Mouse (Mus musculus): ENCODE results near the gene Maml3.

Gene Maml3

DNA sequence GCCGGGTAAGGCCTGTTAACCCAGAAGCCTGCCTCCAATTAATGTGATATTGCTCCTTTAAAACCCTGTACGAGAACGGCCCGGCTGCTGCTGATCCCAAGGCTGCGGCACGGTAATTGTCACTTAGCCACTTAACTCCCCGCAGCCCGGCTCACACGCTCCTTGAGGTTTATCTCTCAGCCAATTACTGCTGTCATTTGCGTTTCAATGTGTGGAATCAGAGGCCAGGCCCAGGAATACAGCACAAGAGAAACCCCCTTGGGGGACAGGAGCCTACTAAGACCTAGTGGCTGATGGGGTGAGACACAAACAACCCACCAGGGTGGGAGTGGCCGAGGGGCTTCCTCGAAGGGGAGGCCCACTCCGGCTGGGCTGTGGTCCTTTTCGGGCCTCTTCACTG is 60.2 kb downstream of the Maml3 start:
- peak; percentile 88 for DNase-seq

GRCm38 (mm10) chr3:52043847-52044246 is 61.0 kb downstream of the Maml3 start:
- DNase-seq, result no peak

GRCm38 (mm10) chr3:52042680-52043079 is 62.2 kb downstream of the Maml3 start:
- no peak for DNase-seq

DNA sequence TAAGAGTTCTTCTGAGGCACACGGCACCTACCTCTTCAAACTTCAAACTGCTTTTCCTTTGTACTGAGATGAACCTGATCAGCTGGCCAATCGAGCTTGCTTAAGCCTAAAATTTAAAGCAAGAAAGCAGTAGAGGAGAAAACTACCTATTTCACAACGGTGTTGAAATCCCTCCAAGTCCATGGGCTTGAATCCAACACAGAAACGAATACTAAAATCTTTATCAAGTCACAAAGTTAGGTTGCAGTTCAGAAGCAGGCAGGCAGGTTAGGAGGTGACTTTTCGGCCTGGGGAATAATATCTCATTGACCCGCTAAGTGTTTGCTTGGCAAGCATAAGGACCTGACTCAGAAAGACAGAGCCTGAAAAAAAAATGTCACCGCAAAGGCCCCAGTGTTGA is 64.9 kb downstream of the Maml3 start:
- DNase-seq, result no peak

DNA sequence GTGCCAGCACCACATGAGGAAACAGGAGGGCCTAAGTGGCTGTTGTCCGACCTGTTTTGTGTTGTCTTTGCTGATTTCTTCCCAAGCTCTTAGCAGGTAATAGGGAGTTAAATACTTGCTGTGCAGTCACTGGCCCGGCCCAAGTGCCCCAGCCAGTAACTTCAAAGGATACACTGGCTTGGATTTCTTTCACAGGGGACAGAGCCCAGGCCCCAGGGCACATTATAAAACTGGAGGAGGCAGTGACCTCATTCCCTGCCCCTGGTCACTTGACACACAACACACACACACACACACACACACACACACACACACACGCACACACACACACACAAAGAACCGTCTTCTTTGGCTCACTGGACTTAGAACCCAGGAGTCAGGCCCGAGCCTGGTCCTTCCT is 67.6 kb downstream of the Maml3 start:
- DNase-seq, result no peak

DNA sequence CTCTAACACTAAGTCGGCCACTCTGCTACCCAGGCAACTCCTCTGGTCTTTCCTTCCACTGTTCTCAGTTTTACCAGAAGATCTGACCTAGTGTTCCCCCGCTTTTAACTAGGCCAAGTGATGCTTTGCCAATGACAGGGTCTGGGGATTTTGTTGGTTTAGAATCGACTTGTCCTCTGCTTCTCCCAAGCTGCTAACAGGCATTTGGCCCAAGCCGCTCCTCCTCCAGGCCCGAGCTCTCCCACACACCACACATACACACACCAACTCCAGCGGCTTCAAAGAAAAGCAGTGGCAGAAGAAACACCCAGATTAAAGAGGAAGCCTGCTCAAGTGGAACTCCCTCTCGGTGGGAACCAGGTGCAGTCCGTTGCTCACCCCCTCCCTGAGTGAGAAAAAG is 69.5 kb downstream of the Maml3 start:
- no peak for DNase-seq

- DNase-seq, result no peak
Observed at GRCm38 (mm10) chr3:52033857-52034588, 70.9 kb downstream of the Maml3 start.

DNA sequence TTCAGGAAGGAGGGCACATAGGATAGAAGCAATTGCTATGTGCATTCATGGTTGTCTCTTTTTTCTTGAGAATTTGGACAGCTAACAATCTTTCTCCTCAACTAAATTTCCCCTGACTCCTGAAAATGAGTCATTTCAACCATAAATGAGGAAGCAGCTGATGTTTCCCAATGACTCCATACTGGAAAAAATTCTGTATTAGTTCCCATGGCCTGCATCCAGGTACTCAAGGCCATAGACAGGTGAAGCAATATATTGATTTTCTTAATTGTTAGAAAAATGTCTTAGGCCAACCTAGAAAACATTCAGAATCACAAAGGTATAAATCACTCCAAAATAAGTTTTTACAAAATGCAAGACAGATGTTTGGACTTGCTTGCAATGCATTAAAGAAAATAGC is 73.5 kb downstream of the Maml3 start:
- DNase-seq, result no peak

GRCm38 (mm10) chr3:52030114-52030513 is 74.8 kb downstream of the Maml3 start:
- DNase-seq, result no peak

GRCm38 (mm10) chr3:52029661-52030081 is 75.2 kb downstream of the Maml3 start:
- DNase-seq, result no peak

- DNase-seq, result no peak
Observed at GRCm38 (mm10) chr3:52027972-52028371, 76.9 kb downstream of the Maml3 start.

DNA sequence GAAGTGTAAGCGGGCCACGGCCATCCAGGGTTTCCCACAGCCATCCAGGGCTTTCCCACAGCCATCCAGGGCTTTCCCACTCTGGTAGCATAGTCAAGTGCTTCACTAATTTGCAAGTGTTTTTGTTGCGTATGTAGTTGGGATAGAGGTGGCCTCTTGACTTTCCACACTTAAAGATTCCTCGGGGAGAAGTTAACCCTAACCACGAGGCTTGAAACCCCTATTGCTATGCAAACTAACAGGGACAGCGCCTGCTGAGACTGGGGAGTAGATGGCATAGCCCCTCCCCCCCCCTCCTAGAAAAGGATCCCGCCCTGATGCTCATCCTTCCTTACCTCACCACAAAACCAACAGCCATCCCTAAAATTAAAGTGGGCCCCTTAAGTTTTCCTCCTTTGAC is 82.4 kb downstream of the Maml3 start:
- no peak for DNase-seq

GRCm38 (mm10) chr3:52018103-52018439 is 86.8 kb downstream of the Maml3 start:
- DNase-seq, result no peak

DNA sequence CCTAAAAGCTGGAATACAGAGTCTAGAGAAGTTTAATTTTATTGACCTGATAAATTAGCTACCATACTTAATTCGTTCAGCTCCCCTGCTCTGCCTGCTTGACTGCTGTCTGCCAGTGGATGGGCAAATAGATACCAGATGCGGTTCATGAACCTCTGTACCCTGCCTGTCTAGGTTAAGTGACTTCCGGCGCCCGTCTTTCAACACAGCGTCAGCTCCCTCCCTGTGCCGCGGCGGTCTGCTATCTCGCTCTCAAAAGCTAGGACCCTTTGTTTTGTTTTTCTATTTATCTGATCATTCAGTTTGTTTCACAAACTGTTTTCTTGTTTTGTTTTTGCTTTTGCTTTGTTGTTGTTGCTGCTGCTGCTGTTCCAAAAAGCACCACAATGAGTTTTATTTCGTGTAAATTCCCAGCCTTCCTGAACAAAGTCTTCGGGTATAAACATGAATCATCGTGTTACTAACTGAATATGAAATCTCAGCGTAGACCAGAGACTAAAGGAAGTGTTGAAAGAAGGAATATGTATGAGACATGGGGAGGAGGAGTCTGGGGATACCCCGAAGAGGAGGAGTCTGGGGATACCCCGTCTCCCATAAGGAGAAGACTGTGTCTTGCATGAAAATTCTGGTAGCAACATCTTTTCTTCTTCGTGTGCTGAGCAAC is 87.3 kb downstream of the Maml3 start:
- no peak for DNase-seq

DNA sequence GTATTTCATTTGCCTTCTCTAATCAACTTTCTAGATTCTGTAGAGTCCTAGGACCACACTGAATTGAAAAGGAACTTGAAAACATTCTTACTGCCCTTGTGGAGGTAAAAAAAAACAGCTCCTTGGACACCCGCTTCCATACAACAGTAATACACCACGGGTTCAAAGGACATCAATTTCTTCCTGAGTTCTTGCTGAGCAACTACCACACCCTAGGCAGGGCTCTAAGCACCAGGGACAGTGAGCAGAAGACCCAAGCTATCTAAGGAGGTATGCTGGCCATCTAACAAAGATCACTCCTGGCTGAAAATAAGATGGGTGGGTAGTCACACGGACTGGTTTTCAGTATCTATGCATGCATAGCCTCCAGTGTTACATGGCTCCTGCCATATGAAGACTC is 88.7 kb downstream of the Maml3 start:
- DNase-seq, result no peak

DNA sequence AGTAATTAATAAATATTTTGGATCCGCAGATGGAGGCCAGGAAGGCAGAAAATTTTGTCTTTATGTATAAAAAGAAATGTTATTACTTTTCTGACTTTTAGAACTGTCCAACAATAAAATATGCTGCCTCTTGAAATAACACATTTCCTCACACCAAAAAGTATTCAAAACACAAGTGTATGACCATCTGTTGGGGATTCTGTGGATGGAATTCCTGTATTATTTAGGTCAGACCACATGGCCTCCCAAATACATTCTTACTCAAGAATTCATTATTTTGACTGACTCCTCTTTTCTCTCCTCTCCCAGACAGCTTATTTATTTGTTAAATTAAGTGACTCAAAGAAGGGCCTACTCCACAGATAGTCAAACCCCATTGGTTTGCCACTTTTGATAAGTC is 89.3 kb downstream of the Maml3 start:
- no peak for DNase-seq

DNA sequence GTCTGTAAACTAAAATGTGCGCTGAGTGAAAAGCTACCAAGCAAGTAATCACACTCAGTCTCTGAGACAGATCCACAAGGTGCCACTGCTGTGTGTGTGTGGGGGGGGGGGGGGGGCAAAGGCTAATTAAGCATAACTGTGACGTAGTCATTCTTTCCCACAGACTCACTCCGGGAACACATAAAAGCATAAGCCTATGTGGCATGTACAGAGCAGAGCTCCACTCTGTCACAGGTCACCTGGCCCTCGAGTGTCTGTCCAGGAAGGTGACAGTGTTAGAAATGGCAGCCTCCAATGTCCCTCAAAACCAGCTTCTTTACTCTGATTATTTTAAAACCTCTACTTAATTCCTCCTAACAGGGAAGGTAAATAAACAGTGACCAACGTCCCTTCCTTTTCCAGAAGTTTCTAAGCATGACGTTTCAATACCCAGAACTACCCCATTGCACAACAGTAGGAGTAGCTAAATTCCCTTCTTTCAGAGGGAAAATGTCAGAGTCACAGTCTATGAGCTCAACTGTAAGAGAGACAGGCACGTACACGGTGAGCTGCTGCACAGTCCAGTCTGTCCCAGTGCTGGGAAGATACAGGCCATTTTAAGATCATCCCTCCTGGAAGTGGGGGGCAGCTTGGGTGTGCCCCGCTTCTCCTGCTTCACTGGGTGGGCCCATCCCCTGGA is 93.7 kb downstream of the Maml3 start:
- DNase-seq, result no peak

GRCm38 (mm10) chr3:52009321-52009720 is 95.6 kb downstream of the Maml3 start:
- peak; percentile 88 for DNase-seq

DNA sequence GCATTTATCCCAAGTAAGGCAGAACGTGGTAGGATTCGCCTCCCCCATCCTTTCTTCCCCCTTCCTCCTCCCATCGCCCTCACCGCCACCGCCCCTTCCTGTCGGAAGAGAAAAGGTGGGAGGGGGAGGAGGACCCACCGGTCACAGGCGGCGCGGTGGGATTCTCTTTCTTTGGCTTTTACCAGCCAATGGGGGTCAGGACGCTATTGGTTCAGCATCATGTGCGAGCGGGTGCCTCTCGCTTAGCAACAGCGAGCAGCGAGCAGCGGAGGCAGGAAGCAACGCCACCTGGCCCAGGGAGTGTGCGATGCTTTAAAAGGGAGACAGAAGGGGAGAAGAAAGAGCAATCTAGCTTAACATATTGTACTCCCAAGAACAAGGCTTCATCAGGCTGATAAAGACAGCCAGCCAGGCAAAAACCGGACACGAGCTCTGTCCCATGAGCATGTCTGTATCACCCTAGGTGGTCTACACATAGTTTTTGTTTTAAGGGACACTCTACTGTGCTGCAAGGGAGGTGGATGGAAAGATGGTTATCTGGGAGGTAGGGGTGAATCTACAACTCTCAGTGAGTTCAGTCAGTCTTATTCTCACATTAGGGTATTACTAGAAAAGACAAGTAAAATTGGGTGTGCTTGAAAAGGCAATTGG is 97.1 kb downstream of the Maml3 start:
- peak; percentile 91 for DNase-seq

GRCm38 (mm10) chr3:52006721-52007330 is 98.0 kb downstream of the Maml3 start:
- no peak for DNase-seq

DNA sequence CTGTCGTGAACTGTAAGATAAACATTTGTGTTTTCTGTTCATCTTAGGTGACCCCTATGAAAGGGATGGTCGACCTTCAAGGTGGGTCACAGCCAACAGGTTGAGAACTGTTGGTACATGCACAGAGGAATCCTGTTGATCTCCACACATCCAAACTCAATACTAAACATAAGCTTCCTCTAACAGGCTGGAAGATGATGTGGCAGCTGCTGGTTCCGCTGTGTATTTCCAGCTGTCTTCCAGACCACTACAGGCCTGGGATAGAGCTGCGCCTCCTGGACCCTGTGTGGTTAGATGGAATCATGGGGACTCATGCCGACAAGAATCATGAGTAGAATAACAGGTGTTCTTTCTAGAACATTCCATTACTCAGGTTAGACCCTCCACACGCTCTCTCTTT is 101.2 kb downstream of the Maml3 start:
- DNase-seq, result no peak

DNA sequence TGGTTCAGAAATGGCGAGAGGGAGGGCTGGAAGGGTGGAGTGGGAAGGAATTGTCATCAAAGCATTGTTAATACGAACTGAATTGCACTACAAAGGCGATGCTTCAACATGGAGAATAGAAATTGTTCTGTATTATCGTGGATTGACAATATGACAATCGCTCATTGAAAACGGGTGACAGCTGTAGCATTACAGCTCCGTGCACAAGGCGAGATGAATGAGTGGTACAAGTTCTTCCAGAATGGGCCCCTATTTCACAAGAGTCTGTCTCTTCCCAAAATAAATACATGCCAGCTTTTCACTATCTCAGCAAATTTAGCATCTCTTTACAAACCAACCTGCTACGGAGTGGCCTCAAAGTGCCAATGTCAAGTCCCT is 103.4 kb downstream of the Maml3 start:
- DNase-seq, result no peak

- no peak for DNase-seq
Observed at GRCm38 (mm10) chr3:52000871-52001517, 103.9 kb downstream of the Maml3 start.

Data from retina, postnatal 1 day (tissue).